Mouse (Mus musculus) limb, embryonic 10.5 days (tissue): ENCODE measurements around the gene Zranb2. TPM values are rescaled to one million over a fixed set of nuclear protein-coding genes. Genes with fewer than 3 reads are reported as not detected.

Experiments used
- DNase-seq: peaks from one replicate; pipeline ENCODE4 v3.0.0-alpha.2; 2017; ENCODE audit warnings: low spot score
- H3K27ac ChIP-seq: fragments of 300-500 bp; sonication (generic); 2 replicates; pipeline ENCODE4 v1.5.1; 2016; ENCODE audit warnings: mild to moderate bottlenecking
- H3K27me3 ChIP-seq: fragments of 300-500 bp; sonication (generic); 2 replicates; pipeline ENCODE4 v1.6.1; 2016; ENCODE audit warnings: low read depth, mild to moderate bottlenecking; ENCODE audit not compliant: poor library complexity, severe bottlenecking
- H3K36me3 ChIP-seq: fragments of 300-500 bp; sonication (generic); 2 replicates; pipeline ENCODE4 v1.6.1; 2016; ENCODE audit warnings: mild to moderate bottlenecking, moderate library complexity
- H3K4me1 ChIP-seq: fragments of 300-500 bp; sonication (generic); 2 replicates; pipeline ENCODE4 v1.6.1; 2016
- H3K4me3 ChIP-seq: fragments of 300-500 bp; sonication (generic); 2 replicates; pipeline ENCODE4 v1.5.1; 2016; ENCODE audit warnings: mild to moderate bottlenecking, moderate library complexity
- H3K9me3 ChIP-seq: fragments of 300-500 bp; sonication (generic); replicated peaks from 2 replicates; pipeline ENCODE4 v1.6.1; 2016; ENCODE audit warnings: mild to moderate bottlenecking
- WGBS: fragments of 180-500 bp; shearing (Covaris S2); methylation state at CpG from one replicate; pipeline ENCODE4 v1.1.7; 2016; 5-methylcytosine and 5-hydroxymethylcytosine counted together
- polyA plus RNA-seq: library from polyadenylated mRNA; unstranded; fragments of >200 nt; fragmentation: Nextera tagmentation; extraction: Ambion mirVana; gene quantifications from 2 replicates; pipeline ENCODE4 v1.2.1, GENCODE M21; 2016

Zranb2 gene
- polyA plus RNA-seq, result 99.8 and 109 TPM in 2 replicates

DNA sequence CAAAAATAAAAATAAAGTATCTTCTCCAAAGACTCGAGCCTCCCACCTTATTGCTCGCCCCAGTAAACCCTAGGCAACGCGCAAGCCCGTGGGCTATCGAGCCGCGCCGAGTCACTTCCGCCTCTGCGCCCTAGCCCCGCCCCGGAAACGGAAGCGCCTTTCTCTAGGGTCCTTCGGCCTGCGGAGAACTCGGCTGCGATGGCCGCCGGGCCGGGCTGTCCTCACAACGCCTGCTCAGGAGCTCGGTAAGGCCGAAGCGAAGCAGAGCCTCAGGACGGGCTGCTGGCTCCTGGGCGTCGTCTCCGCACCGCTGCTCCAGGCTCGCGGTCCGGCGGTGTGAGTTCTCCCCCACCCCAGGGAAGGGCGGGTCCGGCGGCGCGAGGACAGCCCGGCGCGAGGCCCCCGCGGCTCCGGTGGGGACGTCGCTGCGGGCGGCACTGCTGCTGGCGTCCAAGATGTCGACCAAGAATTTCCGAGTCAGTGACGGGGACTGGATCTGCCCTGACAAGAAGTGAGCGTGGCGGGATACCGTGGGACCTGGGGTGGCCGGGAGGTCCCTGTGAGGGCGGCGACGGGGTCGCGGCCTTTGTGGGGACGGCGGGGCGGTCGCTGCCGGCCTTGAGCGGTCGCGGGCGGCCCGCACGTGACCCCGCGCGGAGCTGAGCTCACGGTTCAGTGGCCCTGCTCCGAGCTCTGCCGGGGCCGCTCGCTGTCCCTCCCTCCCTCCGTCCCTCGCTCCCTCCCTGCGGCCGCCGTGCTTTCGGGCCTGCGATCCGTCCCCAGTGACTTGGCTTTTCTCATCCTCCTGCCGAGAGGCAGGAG, at the start of gene Zranb2:
Gene Zranb2 (plus strand): TSS at position 197 of the 822 bp plus-strand sequence.
- under 1% methylated on average over 91 of the region's 91 CpGs for WGBS
- DNase-seq, result peak; percentile 98
- Histone ChIP-seq H3K27ac (peak within 1 kb of the TSS; percentile 100), H3K9me3 (no peaks in the 10 kb centered on the region), H3K27me3 (peaks cover 40% of the 10 kb centered on the region), H3K4me3 (peak within 1 kb of the TSS; percentile 72), H3K36me3 (peaks cover 29% of the 10 kb centered on the region), H3K4me1 (peaks cover 5% of the 10 kb centered on the region)

DNA sequence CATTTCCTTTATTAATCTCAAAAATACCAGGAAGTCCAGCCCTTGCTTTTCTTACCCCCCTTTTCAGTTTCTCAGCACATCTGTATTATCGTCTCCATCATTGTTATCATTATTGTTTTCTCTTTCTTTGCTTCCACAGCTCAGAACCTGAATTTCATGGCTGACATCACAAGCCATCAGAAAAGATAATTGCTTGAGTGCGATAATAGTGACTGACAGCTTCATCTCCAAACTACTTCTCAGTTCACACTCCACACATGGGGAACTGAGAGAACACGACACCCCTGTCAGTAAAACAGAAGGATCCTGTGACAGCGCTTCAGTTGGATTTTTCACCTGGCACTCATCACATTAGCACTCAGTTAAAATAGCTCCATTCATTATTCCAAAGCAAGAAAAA, 41.9 kb upstream of the Zranb2 start:
- H3K4me1 ChIP-seq, result no peaks in the 10 kb centered on the region
- no peaks in the 10 kb centered on the region for H3K36me3 ChIP-seq
- no peak for DNase-seq

DNA sequence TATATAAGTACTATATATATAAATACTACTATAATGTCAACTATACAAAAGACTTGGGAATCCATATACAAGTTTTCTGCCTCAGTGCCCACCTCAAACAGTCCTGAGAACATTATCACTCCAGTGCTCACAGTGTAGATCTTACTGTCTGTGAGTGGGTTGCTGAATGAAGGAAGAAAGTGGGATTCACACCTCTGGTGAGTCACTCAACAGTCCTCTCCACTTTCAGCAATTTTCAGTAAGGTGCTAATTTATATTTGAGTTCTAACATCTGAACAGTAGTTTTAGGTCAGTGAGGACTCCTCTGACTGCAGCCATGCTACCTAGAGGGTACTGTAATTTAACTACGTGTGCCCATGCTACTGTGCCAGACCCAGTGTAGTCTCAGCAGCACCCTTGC, 31.7 kb upstream of the Zranb2 start:
- 71% methylated on average over 1 of the region's 1 CpGs for WGBS
- Histone ChIP-seq H3K9me3 (no peaks in the 10 kb centered on the region), H3K4me3 (no peak overlapping the region), H3K27me3 (no peaks in the 10 kb centered on the region), H3K4me1 (no peaks in the 10 kb centered on the region), H3K27ac (no peak overlapping the region), H3K36me3 (no peaks in the 10 kb centered on the region)
- DNase-seq, result no peak

More for the DNA sequence above, 41.9 kb upstream of the Zranb2 start:
- H3K4me3 ChIP-seq, result no peak overlapping the region
- H3K9me3 ChIP-seq, result no peaks in the 10 kb centered on the region
- H3K27ac ChIP-seq, result no peak overlapping the region
- no peaks in the 10 kb centered on the region for H3K27me3 ChIP-seq
- WGBS, result 73% methylated on average over 4 of the region's 4 CpGs

DNA sequence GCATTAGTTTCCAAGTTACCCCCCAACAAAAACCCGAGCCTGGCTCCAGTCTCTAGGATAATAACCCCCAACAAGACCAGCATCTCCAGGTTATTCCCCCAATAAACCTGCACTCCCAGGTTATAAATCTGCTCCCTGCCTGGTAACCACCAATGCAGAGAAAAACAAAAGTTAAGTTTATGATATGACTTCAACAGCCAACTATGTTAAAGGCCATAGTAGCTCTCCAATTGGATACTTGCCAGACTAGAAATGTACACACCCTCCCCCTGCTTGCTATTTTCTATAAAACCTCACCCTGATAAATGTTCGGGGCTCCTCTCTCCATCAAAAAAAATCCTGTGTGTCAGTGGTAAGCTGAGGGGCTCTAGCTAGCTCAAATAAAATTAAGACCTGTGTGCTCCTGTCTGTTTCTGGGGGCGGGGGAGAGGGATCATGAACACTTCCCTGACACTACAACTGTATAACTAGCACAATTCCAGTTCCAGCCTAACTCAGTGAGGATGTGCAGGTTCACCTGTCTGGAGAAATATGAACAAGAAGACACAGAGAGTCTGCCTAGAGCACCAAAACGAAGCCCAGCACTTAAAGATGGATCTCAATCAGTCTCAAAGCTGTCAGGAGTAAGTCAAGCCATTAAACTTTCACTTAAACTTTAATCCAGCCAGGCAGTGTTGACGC, 19.7 kb upstream of the Zranb2 start:
- DNase-seq, result no peak
- WGBS, result 61% methylated on average over 5 of the region's 5 CpGs
- H3K36me3 ChIP-seq, result no peaks in the 10 kb centered on the region

DNA sequence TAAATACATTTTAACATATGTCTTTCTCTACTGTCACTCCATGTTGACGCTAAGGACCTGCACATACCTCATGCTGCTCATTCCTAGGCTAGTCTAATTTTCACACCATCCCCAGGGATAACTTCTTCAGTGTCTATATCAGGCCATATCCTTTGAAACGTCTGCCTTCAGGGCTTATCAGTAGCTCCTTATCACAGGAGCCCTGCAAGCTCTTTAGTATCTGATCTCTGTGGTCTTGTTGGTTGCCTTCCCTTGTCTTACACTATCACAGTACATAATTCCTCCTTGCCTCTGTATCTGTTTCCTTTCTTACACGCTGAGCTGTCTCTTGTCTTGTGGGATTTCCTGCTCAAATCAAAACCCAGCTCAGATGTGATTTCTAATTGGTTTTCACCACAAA, 17.5 kb upstream of the Zranb2 start:
- 70% methylated on average over 3 of the region's 3 CpGs for WGBS

More for the DNA sequence above, 19.7 kb upstream of the Zranb2 start:
- H3K27ac ChIP-seq, result no peak overlapping the region
- no peak overlapping the region for H3K4me3 ChIP-seq
- H3K27me3 ChIP-seq, result no peaks in the 10 kb centered on the region
- no peaks in the 10 kb centered on the region for H3K4me1 ChIP-seq
- no peaks in the 10 kb centered on the region for H3K9me3 ChIP-seq

DNA sequence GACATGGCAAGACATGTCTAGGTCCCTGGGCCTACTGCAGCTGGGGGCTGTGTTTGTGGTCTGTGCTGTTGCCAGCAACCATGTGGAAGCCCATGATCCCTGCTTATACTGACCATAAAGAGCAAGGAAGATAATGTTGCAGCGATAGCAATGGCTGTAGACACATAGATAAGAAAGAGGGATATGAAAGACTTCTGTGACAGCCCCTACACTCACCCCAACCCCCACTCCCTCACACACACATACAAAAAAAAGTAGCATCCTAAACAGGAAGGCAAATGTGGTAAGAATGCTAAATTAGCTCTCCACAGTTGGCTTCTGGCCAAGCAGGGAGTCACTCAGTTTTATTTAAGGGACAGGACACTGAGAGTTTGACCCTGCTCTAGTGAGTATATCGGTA, 16.0 kb upstream of the Zranb2 start:
- no peaks in the 10 kb centered on the region for H3K27me3 ChIP-seq
- no peak overlapping the region for H3K4me3 ChIP-seq
- H3K9me3 ChIP-seq, result no peaks in the 10 kb centered on the region
- H3K27ac ChIP-seq, result no peak overlapping the region
- no peaks in the 10 kb centered on the region for H3K4me1 ChIP-seq
- 87% methylated on average over 2 of the region's 2 CpGs for WGBS
- DNase-seq, result no peak
- no peaks in the 10 kb centered on the region for H3K36me3 ChIP-seq

More for the DNA sequence above, 17.5 kb upstream of the Zranb2 start:
- Histone ChIP-seq H3K9me3 (no peaks in the 10 kb centered on the region), H3K4me1 (no peaks in the 10 kb centered on the region), H3K27ac (no peak overlapping the region), H3K36me3 (no peaks in the 10 kb centered on the region), H3K27me3 (no peaks in the 10 kb centered on the region), H3K4me3 (no peak overlapping the region)
- no peak for DNase-seq

DNA sequence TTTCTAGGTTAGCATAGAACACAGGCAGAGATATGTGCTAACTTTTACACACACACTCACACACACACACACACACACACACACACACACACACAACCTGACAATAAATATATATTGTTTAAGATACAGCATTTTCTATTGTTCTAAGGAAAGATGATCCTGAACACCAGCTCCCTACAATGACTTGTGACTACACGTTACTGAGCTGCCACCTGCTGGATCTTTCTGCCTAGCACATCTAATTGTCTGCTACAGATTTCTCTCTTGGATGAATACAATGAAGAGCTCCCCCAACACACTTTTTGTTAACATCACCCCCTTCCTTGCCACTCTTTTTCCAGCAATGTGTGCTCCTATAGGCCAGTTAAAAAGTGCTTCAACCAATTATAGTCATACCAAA, 13.5 kb upstream of the Zranb2 start:
- no peak overlapping the region for H3K4me3 ChIP-seq
- H3K27me3 ChIP-seq, result 0 out of 2 replicates have a peak, but pooled peaks cover 6% of the 10 kb centered on the region
- no peaks in the 10 kb centered on the region for H3K9me3 ChIP-seq
- no peaks in the 10 kb centered on the region for H3K4me1 ChIP-seq
- 20% methylated on average over 1 of the region's 1 CpGs for WGBS
- peak; percentile 35 for DNase-seq
- no peak overlapping the region for H3K27ac ChIP-seq
- H3K36me3 ChIP-seq, result no peaks in the 10 kb centered on the region

DNA sequence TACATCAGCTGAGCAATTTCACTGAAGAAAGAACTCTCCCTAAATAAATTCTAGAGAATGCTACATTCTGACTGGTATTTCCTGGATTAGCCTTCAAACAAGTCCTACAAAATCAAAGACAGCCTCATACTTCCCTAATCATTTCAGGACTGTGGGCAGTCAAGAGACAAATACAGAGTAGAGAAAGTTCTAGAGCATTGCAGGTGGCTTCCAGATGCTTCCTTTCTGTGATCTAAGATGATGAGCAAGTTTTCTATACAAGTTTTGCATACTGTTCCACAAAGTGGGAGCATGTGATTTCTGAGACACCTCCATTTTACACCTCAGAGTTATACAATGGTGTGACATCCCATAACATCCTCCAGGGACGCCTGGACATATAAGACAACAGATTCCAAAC, 10.1 kb upstream of the Zranb2 start:
- no peak overlapping the region for H3K27ac ChIP-seq
- 34% methylated on average over 1 of the region's 1 CpGs for WGBS
- H3K9me3 ChIP-seq, result no peaks in the 10 kb centered on the region
- H3K4me3 ChIP-seq, result no peak overlapping the region
- H3K27me3 ChIP-seq, result 0 out of 2 replicates have a peak, but pooled peaks cover 6% of the 10 kb centered on the region
- H3K4me1 ChIP-seq, result no peaks in the 10 kb centered on the region
- no peak for DNase-seq
- no peaks in the 10 kb centered on the region for H3K36me3 ChIP-seq

DNA sequence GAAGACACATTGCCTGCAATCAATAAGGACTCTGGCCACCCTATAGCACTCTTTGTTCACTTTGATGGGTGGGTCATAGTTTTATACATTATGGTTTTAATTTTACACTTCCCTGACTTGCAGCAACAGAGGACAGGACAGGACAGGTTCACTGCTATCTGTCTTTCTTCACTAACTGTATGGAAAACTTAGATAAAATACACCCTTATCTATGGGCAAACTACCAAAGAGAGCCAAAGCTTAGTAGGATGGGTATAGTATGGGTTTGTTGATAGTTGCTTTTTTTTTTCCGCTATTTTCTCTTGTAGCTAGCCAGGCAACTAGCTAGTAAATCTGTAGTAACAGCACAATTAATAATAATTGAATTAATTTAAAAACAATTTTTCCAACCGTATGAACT, 2.4 kb upstream of the Zranb2 start:
- Histone ChIP-seq H3K9me3 (no peaks in the 10 kb centered on the region), H3K4me1 (peaks cover 5% of the 10 kb centered on the region), H3K27me3 (peaks cover 43% of the 10 kb centered on the region), H3K27ac (no peak overlapping the region), H3K36me3 (peaks cover 4% of the 10 kb centered on the region), H3K4me3 (no peak overlapping the region)
- no peak for DNase-seq
- 75% methylated on average over 2 of the region's 2 CpGs for WGBS

DNA sequence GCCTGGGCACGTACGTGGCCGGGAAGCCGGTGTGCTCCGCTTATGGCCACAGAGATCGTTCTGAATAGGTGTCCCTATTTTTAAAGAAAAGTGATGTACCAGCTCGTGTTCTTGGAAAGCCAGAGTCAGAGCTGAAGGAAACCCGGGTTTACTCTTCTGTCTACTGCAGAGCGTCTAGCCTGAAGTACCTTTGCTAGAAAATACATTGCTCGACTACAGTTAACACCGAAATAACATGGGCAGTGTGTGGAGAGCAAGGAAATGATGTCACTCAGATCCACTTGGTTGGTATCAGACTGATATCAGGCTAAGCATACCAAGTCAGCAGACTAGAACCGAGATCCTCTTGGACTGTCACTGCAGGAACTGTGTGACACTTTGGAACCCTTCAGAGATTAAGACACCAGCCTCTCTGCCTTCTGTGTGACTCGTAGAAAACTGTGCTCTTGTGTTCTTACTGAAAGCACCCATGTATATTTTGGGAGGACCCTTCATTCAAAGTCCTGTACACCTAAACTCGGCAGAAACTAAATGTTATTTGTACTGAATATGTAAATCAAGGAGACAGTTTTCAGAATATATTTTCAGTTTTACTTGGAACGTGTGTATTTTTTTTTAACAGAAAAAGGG, 941 bp downstream of the Zranb2 start:
- H3K4me3 ChIP-seq, result peak overlapping the region; percentile 72
- peaks cover 33% of the 10 kb centered on the region for H3K27me3 ChIP-seq
- H3K27ac ChIP-seq, result peak overlapping the region; percentile 100
- H3K36me3 ChIP-seq, result peaks cover 36% of the 10 kb centered on the region
- peaks cover 5% of the 10 kb centered on the region for H3K4me1 ChIP-seq
- H3K9me3 ChIP-seq, result no peaks in the 10 kb centered on the region
- no peak for DNase-seq
- WGBS, result 4% methylated on average over 15 of the region's 15 CpGs

DNA sequence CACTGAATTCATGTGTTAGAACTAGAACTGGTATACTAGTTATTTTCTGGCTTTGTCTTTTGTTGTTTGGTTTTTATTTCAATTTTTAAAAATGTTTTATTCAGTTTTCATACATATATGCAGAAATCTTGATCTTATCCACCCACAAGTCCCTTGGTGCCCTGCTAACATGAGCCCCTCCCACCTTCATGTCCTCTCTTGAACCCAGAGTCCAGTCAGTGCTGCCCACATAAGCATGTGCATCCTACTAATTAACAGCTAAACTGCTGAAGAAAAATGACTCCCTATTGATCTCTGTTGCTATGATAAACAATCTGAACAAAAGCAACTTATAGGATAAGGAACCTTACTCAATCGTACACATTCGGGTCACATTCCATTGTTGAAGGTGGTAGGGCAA, 15.4 kb downstream of the Zranb2 start:
- H3K4me3 ChIP-seq, result no peak overlapping the region
- no peaks in the 10 kb centered on the region for H3K27me3 ChIP-seq
- H3K36me3 ChIP-seq, result peaks cover 63% of the 10 kb centered on the region
- no peaks in the 10 kb centered on the region for H3K9me3 ChIP-seq
- DNase-seq, result no peak
- H3K4me1 ChIP-seq, result no peaks in the 10 kb centered on the region
- H3K27ac ChIP-seq, result no peak overlapping the region
- WGBS, result 91% methylated on average over 2 of the region's 2 CpGs

DNA sequence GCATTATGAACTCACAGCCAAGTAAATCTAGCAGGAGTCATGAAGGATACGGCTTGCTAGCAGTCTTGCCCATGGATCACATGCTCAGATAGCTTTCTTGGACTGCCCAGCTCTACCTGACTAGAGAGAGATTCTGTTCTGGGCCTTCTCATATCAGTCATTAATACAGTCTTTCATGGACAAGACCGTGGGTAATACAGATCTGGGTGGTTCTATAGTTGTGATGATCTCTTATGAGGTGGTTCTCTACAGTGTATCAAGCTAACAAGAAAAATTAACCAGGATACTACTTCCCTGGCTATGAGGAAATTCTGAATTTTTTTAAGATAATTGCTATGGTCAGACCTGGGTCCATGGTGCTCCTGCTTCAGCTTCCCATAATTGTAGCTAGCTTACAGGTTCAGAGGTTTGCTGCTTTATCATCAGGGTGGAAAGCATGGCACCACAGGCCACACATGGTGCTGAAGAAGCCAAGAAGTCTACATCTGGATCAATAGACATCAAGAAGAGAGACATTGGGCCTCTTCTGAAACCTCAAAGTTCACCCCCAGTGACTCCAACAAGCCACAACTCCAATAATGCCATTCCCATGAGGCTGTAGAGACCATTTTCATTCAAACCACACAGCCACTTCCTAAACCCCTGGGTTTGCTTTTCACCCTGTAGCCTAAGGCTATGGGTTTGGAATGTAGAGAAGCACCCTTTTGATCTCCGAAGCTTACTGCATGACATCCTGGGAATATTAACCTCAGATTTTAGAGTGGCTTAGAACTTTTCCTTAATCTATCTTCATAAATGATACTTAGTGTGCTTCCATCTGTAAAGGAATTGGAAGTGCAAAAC, 16.0 kb downstream of the Zranb2 start:
- no peak for DNase-seq
- Histone ChIP-seq H3K4me3 (no peak overlapping the region), H3K27ac (no peak overlapping the region), H3K9me3 (no peaks in the 10 kb centered on the region), H3K36me3 (peaks cover 56% of the 10 kb centered on the region), H3K4me1 (no peaks in the 10 kb centered on the region), H3K27me3 (no peaks in the 10 kb centered on the region)
- WGBS, result 99% methylated on average over 3 of the region's 3 CpGs
